Mouse (Mus musculus) brown adipose tissue, adult 24 weeks (tissue): ENCODE measurements around the gene Tlk1. TPM values are rescaled to one million over a fixed set of nuclear protein-coding genes. Genes with fewer than 3 reads are reported as not detected.

Experiments used
- H3K27ac ChIP-seq: fragments of 200-500 bp; replicated peaks from 2 replicates; pipeline ENCODE4 v1.5.1; 2012; ENCODE audit warnings: low read depth, mild to moderate bottlenecking, low read length
- H3K4me1 ChIP-seq: fragments of 200-500 bp; 2 replicates; pipeline ENCODE4 v1.6.1; 2012; ENCODE audit warnings: low read length, mixed read lengths; ENCODE audit not compliant: control insufficient read depth, insufficient read depth, insufficient read length
- H3K4me3 ChIP-seq: fragments of 200-500 bp; 2 replicates; pipeline ENCODE4 v1.5.1; 2012; ENCODE audit warnings: low read depth, mild to moderate bottlenecking, low read length, moderate library complexity; ENCODE audit not compliant: insufficient read depth
- polyA plus RNA-seq: library from polyadenylated mRNA; stranded (reverse); fragments of >200 nt; gene quantifications from 2 replicates; pipeline ENCODE4 v1.2.4, GENCODE M21; 2012; ENCODE audit not compliant: missing spikeins, insufficient read depth, insufficient read length

Tlk1 gene
- polyA plus RNA-seq, 1 experiment: 26.4 TPM

- no peak overlapping the region for H3K4me3 ChIP-seq
- no peaks in the 10 kb centered on the region for H3K4me1 ChIP-seq
- no peak overlapping the region for H3K27ac ChIP-seq
Measured at GRCm38 (mm10) chr2:70789331-70789730, 36.2 kb downstream of the Tlk1 start.

- Histone ChIP-seq H3K27ac (no peak overlapping the region), H3K4me1 (no peaks in the 10 kb centered on the region), H3K4me3 (no peak overlapping the region)
Measured at GRCm38 (mm10) chr2:70784447-70784846, 41.1 kb downstream of the Tlk1 start.

GRCm38 (mm10) chr2:70783504-70783903 is 42.0 kb downstream of the Tlk1 start:
- H3K4me1 ChIP-seq: no peaks in the 10 kb centered on the region
- no peak overlapping the region for H3K27ac ChIP-seq
- no peak overlapping the region for H3K4me3 ChIP-seq

- H3K27ac ChIP-seq: no peak overlapping the region
- H3K4me3 ChIP-seq: no peak overlapping the region
Measured at GRCm38 (mm10) chr2:70779634-70780033, 45.9 kb downstream of the Tlk1 start.

GRCm38 (mm10) chr2:70776744-70777143 is 48.8 kb downstream of the Tlk1 start:
- no peaks in the 10 kb centered on the region; the same call in 1 of the 2 replicates for H3K4me1 ChIP-seq
- H3K4me3 ChIP-seq: no peak overlapping the region
- H3K27ac ChIP-seq: no peak overlapping the region

More at GRCm38 (mm10) chr2:70779634-70780033, 45.9 kb downstream of the Tlk1 start:
- H3K4me1 ChIP-seq: no peaks in the 10 kb centered on the region

GRCm38 (mm10) chr2:70764734-70765133 is 60.8 kb downstream of the Tlk1 start:
- H3K4me3 ChIP-seq: no peak overlapping the region
- H3K4me1 ChIP-seq: no peaks in the 10 kb centered on the region
- H3K27ac ChIP-seq: no peak overlapping the region

- Histone ChIP-seq H3K4me3 (no peak overlapping the region), H3K4me1 (no peaks in the 10 kb centered on the region), H3K27ac (no peak overlapping the region)
Measured at GRCm38 (mm10) chr2:70762741-70763140, 62.8 kb downstream of the Tlk1 start.

- Histone ChIP-seq H3K4me3 (no peak overlapping the region), H3K4me1 (no peaks in the 10 kb centered on the region), H3K27ac (no peak overlapping the region)
Measured at GRCm38 (mm10) chr2:70752149-70752548, 73.4 kb downstream of the Tlk1 start.

GRCm38 (mm10) chr2:70751655-70752054 is 73.9 kb downstream of the Tlk1 start:
- Histone ChIP-seq H3K4me3 (no peak overlapping the region), H3K27ac (no peak overlapping the region), H3K4me1 (no peaks in the 10 kb centered on the region)

- Histone ChIP-seq H3K4me3 (no peak overlapping the region), H3K4me1 (no peaks in the 10 kb centered on the region)
Measured at GRCm38 (mm10) chr2:70742588-70742987, 82.9 kb downstream of the Tlk1 start.

GRCm38 (mm10) chr2:70741901-70742300 is 83.6 kb downstream of the Tlk1 start:
- Histone ChIP-seq H3K4me1 (no peaks in the 10 kb centered on the region), H3K27ac (no peak overlapping the region), H3K4me3 (no peak overlapping the region)

More at GRCm38 (mm10) chr2:70742588-70742987, 82.9 kb downstream of the Tlk1 start:
- no peak overlapping the region for H3K27ac ChIP-seq

- Histone ChIP-seq H3K4me1 (no peaks in the 10 kb centered on the region), H3K27ac (no peak overlapping the region), H3K4me3 (no peak overlapping the region)
Measured at GRCm38 (mm10) chr2:70736008-70736407, 89.5 kb downstream of the Tlk1 start.

GRCm38 (mm10) chr2:70735534-70735933 is 90.0 kb downstream of the Tlk1 start:
- Histone ChIP-seq H3K4me3 (no peak overlapping the region), H3K4me1 (no peaks in the 10 kb centered on the region), H3K27ac (no peak overlapping the region)

- Histone ChIP-seq H3K4me3 (no peak overlapping the region), H3K27ac (no peak overlapping the region), H3K4me1 (no peaks in the 10 kb centered on the region)
Measured at GRCm38 (mm10) chr2:70727089-70727488, 98.4 kb downstream of the Tlk1 start.

- Histone ChIP-seq H3K27ac (no peak overlapping the region), H3K4me3 (no peak overlapping the region), H3K4me1 (no peaks in the 10 kb centered on the region)
Measured at GRCm38 (mm10) chr2:70723610-70724243, 101.8 kb downstream of the Tlk1 start.

GRCm38 (mm10) chr2:70710878-70711277 is 114.7 kb downstream of the Tlk1 start:
- no peak overlapping the region for H3K4me3 ChIP-seq
- no peaks in the 10 kb centered on the region for H3K4me1 ChIP-seq
- H3K27ac ChIP-seq: no peak overlapping the region
